8 mouse cellular contexts compared by ENCODE assay signal in the genomic region with DNA sequence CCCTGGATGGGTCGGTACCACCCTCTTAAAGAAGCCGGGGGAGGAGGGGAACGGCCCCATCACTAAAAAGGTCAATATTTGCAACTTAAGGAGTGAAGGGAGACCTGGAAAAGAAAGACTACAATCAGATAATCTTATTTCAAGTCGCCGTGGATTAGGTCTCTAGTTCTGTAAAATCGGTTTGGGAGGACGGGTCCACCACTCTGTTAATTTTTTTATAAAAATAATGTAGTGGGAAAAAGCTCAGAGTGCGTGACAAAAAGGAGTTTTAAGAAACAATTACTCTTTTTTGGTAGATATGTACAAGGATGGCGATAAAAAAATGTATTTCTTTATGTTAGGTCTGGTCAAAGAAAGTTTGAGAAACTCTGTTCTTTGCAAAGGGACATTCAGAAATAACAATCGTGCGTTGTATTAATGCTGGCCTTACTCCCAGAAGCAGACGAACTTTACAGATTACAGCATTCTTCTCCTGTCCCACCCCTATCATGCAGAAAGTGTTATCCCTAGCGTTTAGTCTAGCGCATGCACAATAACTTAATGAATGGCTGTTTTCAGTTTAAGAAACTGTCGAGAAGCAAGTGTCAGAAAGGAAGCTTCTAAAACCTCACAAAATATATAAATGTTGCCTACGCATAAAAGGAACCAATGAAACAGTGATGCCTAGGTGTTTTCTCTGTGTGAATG. TPM values are rescaled to one million over a fixed set of nuclear protein-coding genes. Genes with fewer than 3 reads are reported as not detected.
DNase-seq lines count a peak whose midpoint lies in the region; ATAC-seq and TF ChIP-seq lines count a peak whose summit lies in the region.

No protein-coding gene starts in this region.

- H3K9me3 ChIP-seq in embryonic facial prominence, embryonic 13.5 days: no peaks in the 10 kb centered on the region
- no peaks in the 10 kb centered on the region for H3K9me3 ChIP-seq in limb, embryonic 10.5 days (replicated peaks)

- no peaks in the 10 kb centered on the region for H3K36me3 ChIP-seq in spleen, adult 2 months (ENCODE audit: control insufficient read depth, insufficient read depth, low read length)
- H3K36me3 ChIP-seq in embryonic facial prominence, embryonic 13.5 days: no peaks in the 10 kb centered on the region
- H3K36me3 ChIP-seq in limb, embryonic 10.5 days: no peaks in the 10 kb centered on the region

- H3K27ac ChIP-seq in spleen, adult 2 months (ENCODE audit: insufficient read depth, low read length): peak overlapping the region; percentile 70
- peak overlapping the region; percentile 99 for H3K27ac ChIP-seq in embryonic facial prominence, embryonic 13.5 days
- H3K27ac ChIP-seq in limb, embryonic 10.5 days: peak overlapping the region; percentile 98
- H3K27ac ChIP-seq in olfactory bulb, adult 2 months (ENCODE audit: insufficient read depth, low read depth, low read length): peak overlapping the region; percentile 93

- H3K4me1 ChIP-seq in spleen, adult 2 months (ENCODE audit: control insufficient read depth, insufficient read depth, insufficient read length): 0 out of 2 replicates have a peak, but pooled peaks cover 3% of the 10 kb centered on the region
- peaks cover 28% of the 10 kb centered on the region for H3K4me1 ChIP-seq in embryonic facial prominence, embryonic 13.5 days
- H3K4me1 ChIP-seq in limb, embryonic 10.5 days: peaks cover 23% of the 10 kb centered on the region
- H3K4me1 ChIP-seq in olfactory bulb, adult 2 months (ENCODE audit: control insufficient read depth, insufficient read depth, low read length): peaks cover 2% of the 10 kb centered on the region; the same call in 1 of the 2 replicates

- no peaks in the 10 kb centered on the region for H3K27me3 ChIP-seq in spleen, adult 2 months (ENCODE audit: control insufficient read depth, insufficient read depth, low read length)
- H3K27me3 ChIP-seq in embryonic facial prominence, embryonic 13.5 days: no peaks in the 10 kb centered on the region
- no peaks in the 10 kb centered on the region for H3K27me3 ChIP-seq in limb, embryonic 10.5 days (ENCODE audit: low read depth, poor library complexity, severe bottlenecking)

- no peak for ATAC-seq in embryonic facial prominence, embryonic 13.5 days (ENCODE audit: insufficient number of reproducible peaks, insufficient read depth, low FRiP score, low TSS enrichment, low read depth)

- peak overlapping the region; percentile 70 for H3K4me2 ChIP-seq in embryonic facial prominence, embryonic 13.5 days

- H3K9ac ChIP-seq in embryonic facial prominence, embryonic 13.5 days: peak overlapping the region; percentile 92

- no peak for TF ChIP-seq CTCF in spleen, adult 2 months (IDR thresholded peaks at IDR 0.05; ENCODE audit: extremely low read depth, insufficient read depth, insufficient read length, insufficient replicate concordance)
- no peak for TF ChIP-seq CTCF in olfactory bulb, adult 2 months (IDR thresholded peaks at IDR 0.05; ENCODE audit: insufficient read depth, low read depth, low read length)

- WGBS in spleen, adult 2 months: 35% methylated on average over 16 of the region's 16 CpGs
- 15% methylated on average over 16 of the region's 16 CpGs for WGBS in embryonic facial prominence, embryonic 13.5 days
- 33% methylated on average over 16 of the region's 16 CpGs for WGBS in limb, embryonic 10.5 days
- WGBS in olfactory bulb, adult 2 months: 4% methylated on average over 16 of the region's 16 CpGs

- no peak for TF ChIP-seq POLR2A in spleen, adult 2 months (IDR thresholded peaks at IDR 0.05; ENCODE audit: low read depth, low read length)
- TF ChIP-seq POLR2A in olfactory bulb, adult 2 months (IDR thresholded peaks at IDR 0.05; ENCODE audit: insufficient read depth, low read depth, low read length): no peak

- peak overlapping the region; percentile 71 for H3K4me3 ChIP-seq in spleen, adult 2 months (ENCODE audit: extremely low read depth, insufficient read depth, insufficient read length)
- peak overlapping the region; percentile 76 for H3K4me3 ChIP-seq in embryonic facial prominence, embryonic 13.5 days
- H3K4me3 ChIP-seq in limb, embryonic 10.5 days: peak overlapping the region; percentile 93
- H3K4me3 ChIP-seq in olfactory bulb, adult 2 months (ENCODE audit: insufficient read depth, low read depth, low read length): peak overlapping the region; percentile 90

- no peak for DNase-seq in spleen, adult 2 months (ENCODE audit: low read depth in 1 of 2, low spot score in 2 of 2)
- DNase-seq in spleen, postnatal 4 days (ENCODE audit: low spot score in 2 of 2): no peak
- no peak for DNase-seq in limb, embryonic 10.5 days (ENCODE audit: low spot score)
- DNase-seq in thymus, postnatal 10 days (ENCODE audit: low spot score in 2 of 2): no peak
- no peak for DNase-seq in kidney, postnatal 36 days
- no peak for DNase-seq in spleen, postnatal 14 days (ENCODE audit: low spot score in 2 of 2)

RNA-seq across cellular contexts. Expression of a gene that starts 0.6 kb away (rescaled TPM):
- 1.4 and 1.7 TPM in 2 replicates for polyA plus RNA-seq in spleen, adult 2 months (2012; rRNA removed)
- polyA plus RNA-seq in embryonic facial prominence, embryonic 13.5 days (2015; fragmentation: Nextera tagmentation; extraction: Ambion mirVana): 60.4 and 66.8 TPM in 2 replicates
- 32.1 and 42.8 TPM in 2 replicates for polyA plus RNA-seq in limb, embryonic 10.5 days (2016; fragmentation: Nextera tagmentation; extraction: Ambion mirVana)
- polyA plus RNA-seq in olfactory bulb, adult 2 months (2012; ENCODE audit: insufficient read depth, insufficient read length, low replicate concordance, missing spikeins): 174 TPM in 1 of 2 replicates, not detected in the other

Comparison
In these comparisons a context has a peak if more than half of its experiments do, and no peak if none do; other contexts are left out.
1. RNA of a gene that starts 0.6 kb away (polyA plus RNA-seq): 174 TPM in olfactory bulb, adult 2 months, 60.4 to 66.8 TPM in embryonic facial prominence, embryonic 13.5 days and 32.1 to 42.8 TPM in limb, embryonic 10.5 days; 1.4 to 1.7 TPM in spleen, adult 2 months; every median in the first group is over 10 times any median in the second.
2. Peak in every context shown above with its lines, with median percentiles within 50 percentile points of each other: H3K27ac ChIP-seq and H3K4me3 ChIP-seq.